Mouse (Mus musculus) embryonic facial prominence, embryonic 10.5 days (tissue): ENCODE measurements at regions not wholly inside any gene's neighbourhood (a gene's known extent, or its start where the extent isn't known, plus 50 kb on each side); places are given as distances from the start of the nearest gene placed in this dataset.

Source experiments
- DNase-seq: peaks from one replicate; pipeline ENCODE4 v3.0.0-alpha.2; 2017; ENCODE audit warnings: low spot score
- H3K27ac ChIP-seq: fragments of 300-500 bp; sonication (generic); replicated peaks from 2 replicates; pipeline ENCODE4 v1.5.1; 2016; ENCODE audit warnings: mild to moderate bottlenecking
- H3K27me3 ChIP-seq: fragments of 300-500 bp; sonication (generic); replicated peaks from 2 replicates; pipeline ENCODE4 v1.6.1; 2016; ENCODE audit warnings: low read depth, mild to moderate bottlenecking; ENCODE audit not compliant: poor library complexity, severe bottlenecking
- H3K36me3 ChIP-seq: fragments of 300-500 bp; sonication (generic); replicated peaks from 2 replicates; pipeline ENCODE4 v1.6.1; 2016; ENCODE audit warnings: mild to moderate bottlenecking, moderate library complexity
- H3K4me1 ChIP-seq: fragments of 300-500 bp; sonication (generic); 2 replicates; pipeline ENCODE4 v1.6.1; 2016
- H3K4me3 ChIP-seq: fragments of 300-500 bp; sonication (generic); 2 replicates; pipeline ENCODE4 v1.5.1; 2016; ENCODE audit warnings: mild to moderate bottlenecking, moderate library complexity
- H3K9me3 ChIP-seq: fragments of 300-500 bp; sonication (generic); 2 replicates; pipeline ENCODE4 v1.6.1; 2016; ENCODE audit warnings: mild to moderate bottlenecking
- WGBS: fragments of 180-500 bp; shearing (Covaris S2); methylation state at CpG from one replicate; pipeline ENCODE4 v1.1.7; 2016; 5-methylcytosine and 5-hydroxymethylcytosine counted together

GRCm38 (mm10) chr6:133904501-133904900 is 50.9 kb upstream of the Kap start:
- WGBS, result 33% methylated on average over 5 of the region's 5 CpGs
- Histone ChIP-seq H3K4me3 (no peak overlapping the region), H3K27ac (no peak overlapping the region), H3K9me3 (no peaks in the 10 kb centered on the region), H3K36me3 (no peaks in the 10 kb centered on the region), H3K27me3 (no peaks in the 10 kb centered on the region), H3K4me1 (no peaks in the 10 kb centered on the region)
- no peak for DNase-seq

GRCm38 (mm10) chr6:133934667-133935066 is 81.1 kb upstream of the Kap start:
- no peaks in the 10 kb centered on the region for H3K36me3 ChIP-seq
- H3K27ac ChIP-seq, result no peak overlapping the region
- H3K4me3 ChIP-seq, result no peak overlapping the region
- H3K27me3 ChIP-seq, result no peaks in the 10 kb centered on the region
- H3K4me1 ChIP-seq, result peaks cover 4% of the 10 kb centered on the region; the same call in 1 of the 2 replicates
- no peak for DNase-seq
- 89% methylated on average over 7 of the region's 7 CpGs for WGBS
- H3K9me3 ChIP-seq, result no peaks in the 10 kb centered on the region

- 92% methylated on average over 2 of the region's 2 CpGs for WGBS
- H3K9me3 ChIP-seq, result no peaks in the 10 kb centered on the region
- DNase-seq, result no peak
Measured at GRCm38 (mm10) chr6:133935671-133936070, 82.1 kb upstream of the Kap start.

GRCm38 (mm10) chr6:133959902-133960634 is 75.4 kb upstream of the Etv6 start:
- Histone ChIP-seq H3K4me3 (no peak overlapping the region), H3K4me1 (no peaks in the 10 kb centered on the region), H3K36me3 (no peaks in the 10 kb centered on the region), H3K27ac (no peak overlapping the region), H3K27me3 (no peaks in the 10 kb centered on the region), H3K9me3 (no peaks in the 10 kb centered on the region)
- WGBS, result 81% methylated on average over 11 of the region's 11 CpGs
- DNase-seq, result no peak

More at GRCm38 (mm10) chr6:133935671-133936070, 82.1 kb upstream of the Kap start:
- H3K27me3 ChIP-seq, result no peaks in the 10 kb centered on the region
- no peaks in the 10 kb centered on the region for H3K36me3 ChIP-seq
- H3K27ac ChIP-seq, result no peak overlapping the region
- no peak overlapping the region for H3K4me3 ChIP-seq
- peaks cover 4% of the 10 kb centered on the region; the same call in 1 of the 2 replicates for H3K4me1 ChIP-seq

- no peak overlapping the region for H3K27ac ChIP-seq
- no peaks in the 10 kb centered on the region for H3K36me3 ChIP-seq
- no peak overlapping the region for H3K4me3 ChIP-seq
- H3K4me1 ChIP-seq, result no peaks in the 10 kb centered on the region
- peak; percentile 61 for DNase-seq
- 28% methylated on average over 7 of the region's 7 CpGs for WGBS
- no peaks in the 10 kb centered on the region for H3K9me3 ChIP-seq
- H3K27me3 ChIP-seq, result no peaks in the 10 kb centered on the region
Measured at GRCm38 (mm10) chr6:133960713-133961112, 74.8 kb upstream of the Etv6 start.

GRCm38 (mm10) chr6:133962641-133963040 is 72.9 kb upstream of the Etv6 start:
- Histone ChIP-seq H3K36me3 (no peaks in the 10 kb centered on the region), H3K9me3 (no peaks in the 10 kb centered on the region)

GRCm38 (mm10) chr6:133963264-133963663 is 72.2 kb upstream of the Etv6 start:
- H3K4me3 ChIP-seq, result no peak overlapping the region
- no peaks in the 10 kb centered on the region for H3K9me3 ChIP-seq
- no peak overlapping the region for H3K27ac ChIP-seq
- no peak for DNase-seq
- H3K36me3 ChIP-seq, result no peaks in the 10 kb centered on the region
- WGBS, result 91% methylated on average over 6 of the region's 6 CpGs
- H3K27me3 ChIP-seq, result no peaks in the 10 kb centered on the region
- H3K4me1 ChIP-seq, result no peaks in the 10 kb centered on the region

More at GRCm38 (mm10) chr6:133962641-133963040, 72.9 kb upstream of the Etv6 start:
- H3K4me3 ChIP-seq, result no peak overlapping the region
- 72% methylated on average over 5 of the region's 5 CpGs for WGBS
- H3K4me1 ChIP-seq, result no peaks in the 10 kb centered on the region
- H3K27ac ChIP-seq, result no peak overlapping the region
- no peaks in the 10 kb centered on the region for H3K27me3 ChIP-seq
- DNase-seq, result no peak

GRCm38 (mm10) chr6:133967286-133967685 is 68.2 kb upstream of the Etv6 start:
- Histone ChIP-seq H3K27me3 (no peaks in the 10 kb centered on the region), H3K36me3 (no peaks in the 10 kb centered on the region), H3K4me1 (no peaks in the 10 kb centered on the region), H3K9me3 (no peaks in the 10 kb centered on the region), H3K27ac (no peak overlapping the region), H3K4me3 (no peak overlapping the region)
- 89% methylated on average over 3 of the region's 3 CpGs for WGBS
- no peak for DNase-seq

GRCm38 (mm10) chr6:133972054-133972705 is 63.3 kb upstream of the Etv6 start:
- H3K27me3 ChIP-seq, result no peaks in the 10 kb centered on the region
- no peaks in the 10 kb centered on the region for H3K36me3 ChIP-seq
- no peak overlapping the region for H3K27ac ChIP-seq
- WGBS, result 74% methylated on average over 6 of the region's 6 CpGs
- H3K4me1 ChIP-seq, result no peaks in the 10 kb centered on the region
- no peak for DNase-seq
- no peak overlapping the region for H3K4me3 ChIP-seq
- no peaks in the 10 kb centered on the region for H3K9me3 ChIP-seq

GRCm38 (mm10) chr6:133973205-133973838 is 62.2 kb upstream of the Etv6 start:
- WGBS, result 93% methylated on average over 7 of the region's 7 CpGs
- no peak for DNase-seq
- no peak overlapping the region for H3K4me3 ChIP-seq
- H3K27ac ChIP-seq, result no peak overlapping the region
- no peaks in the 10 kb centered on the region for H3K4me1 ChIP-seq
- no peaks in the 10 kb centered on the region for H3K36me3 ChIP-seq
- no peaks in the 10 kb centered on the region for H3K9me3 ChIP-seq
- H3K27me3 ChIP-seq, result no peaks in the 10 kb centered on the region

- 79% methylated on average over 1 of the region's 1 CpGs for WGBS
- no peaks in the 10 kb centered on the region for H3K36me3 ChIP-seq
- DNase-seq, result no peak
- H3K27ac ChIP-seq, result no peak overlapping the region
- no peak overlapping the region for H3K4me3 ChIP-seq
- H3K4me1 ChIP-seq, result no peaks in the 10 kb centered on the region
- no peaks in the 10 kb centered on the region for H3K27me3 ChIP-seq
- no peaks in the 10 kb centered on the region for H3K9me3 ChIP-seq
Measured at GRCm38 (mm10) chr6:133975951-133976350, 59.5 kb upstream of the Etv6 start.

GRCm38 (mm10) chr6:133976854-133977253 is 58.6 kb upstream of the Etv6 start:
- 56% methylated on average over 6 of the region's 6 CpGs for WGBS
- Histone ChIP-seq H3K27ac (no peak overlapping the region), H3K36me3 (no peaks in the 10 kb centered on the region), H3K9me3 (no peaks in the 10 kb centered on the region), H3K27me3 (no peaks in the 10 kb centered on the region), H3K4me1 (no peaks in the 10 kb centered on the region), H3K4me3 (no peak overlapping the region)
- no peak for DNase-seq
